Mouse (Mus musculus) liver, embryonic 13.5 days (tissue): ENCODE results near the gene Dnajc13. TPM values are rescaled to one million over a fixed set of nuclear protein-coding genes. Genes with fewer than 3 reads are reported as not detected.

ENCODE experiments used
- ATAC-seq: fragments of 200-750 bp; cut with Nextera tagmentation; 2 replicates; pipeline ENCODE4 v1.8.0; 2017; ENCODE audit warnings: low read depth, mild to moderate bottlenecking, moderate number of reproducible peaks, moderate library complexity
- DNase-seq: peaks from one replicate; pipeline ENCODE4 v3.0.0; 2022
- H3K27ac ChIP-seq: fragments of 300-500 bp; sonication (generic); 2 replicates; pipeline ENCODE4 v1.5.1; 2015; ENCODE audit warnings: moderate library complexity, mild to moderate bottlenecking, inconsistent platforms
- H3K27me3 ChIP-seq: fragments of 300-500 bp; sonication (generic); 2 replicates; pipeline ENCODE4 v1.6.1; 2015; ENCODE audit warnings: mild to moderate bottlenecking, inconsistent platforms
- H3K36me3 ChIP-seq: fragments of 300-500 bp; sonication (generic); 2 replicates; pipeline ENCODE4 v1.6.1; 2015; ENCODE audit warnings: mild to moderate bottlenecking, inconsistent platforms
- H3K4me1 ChIP-seq: fragments of 300-500 bp; sonication (generic); replicated peaks from 2 replicates; pipeline ENCODE4 v1.6.1; 2015; ENCODE audit warnings: inconsistent platforms
- H3K4me2 ChIP-seq: fragments of 300-500 bp; sonication (generic); 2 replicates; pipeline ENCODE4 v1.6.1; 2015; ENCODE audit warnings: inconsistent platforms, mild to moderate bottlenecking, moderate library complexity
- H3K4me3 ChIP-seq: fragments of 300-500 bp; sonication (generic); replicated peaks from 2 replicates; pipeline ENCODE4 v1.5.1; 2015; ENCODE audit warnings: mild to moderate bottlenecking, inconsistent platforms
- H3K9ac ChIP-seq: fragments of 300-500 bp; sonication (generic); 2 replicates; pipeline ENCODE4 v1.6.1; 2015; ENCODE audit warnings: mild to moderate bottlenecking, inconsistent platforms
- H3K9me3 ChIP-seq: fragments of 300-500 bp; sonication (generic); replicated peaks from 2 replicates; pipeline ENCODE4 v1.6.1; 2016; ENCODE audit warnings: inconsistent platforms
- WGBS: fragments of 180-500 bp; shearing (Covaris S2); methylation state at CpG from one replicate; pipeline ENCODE4 v1.1.7; 2015; ENCODE audit not compliant: insufficient replicate concordance; 5-methylcytosine and 5-hydroxymethylcytosine counted together
- polyA plus RNA-seq: library from polyadenylated mRNA; unstranded; fragments of >200 nt; fragmentation: Nextera tagmentation; extraction: Ambion mirVana; gene quantifications from 2 replicates; pipeline ENCODE4 v1.2.1, GENCODE M21; 2015

The Dnajc13 gene
- polyA plus RNA-seq, result 6.4 and 7.9 TPM in 2 replicates

GRCm38 (mm10) chr9:104262823-104263352 lies at the start of gene Dnajc13:
TSS of gene Dnajc13 (minus strand) at chr9:104262930.
- DNase-seq, result peak; percentile 98
- no peaks in the 10 kb centered on the region for H3K27me3 ChIP-seq
- WGBS, result under 1% methylated on average over 55 of the region's 60 CpGs
- peak within 1 kb of the TSS; percentile 80 for H3K4me2 ChIP-seq
- no peaks in the 10 kb centered on the region for H3K36me3 ChIP-seq
- peaks cover 35% of the 10 kb centered on the region for H3K4me1 ChIP-seq
- H3K9me3 ChIP-seq, result no peaks in the 10 kb centered on the region
- H3K27ac ChIP-seq, result peak within 1 kb of the TSS; percentile 75
- peak within 1 kb of the TSS; percentile 97 for H3K4me3 ChIP-seq
- peak within 1 kb of the TSS; percentile 89 for H3K9ac ChIP-seq
- peak; percentile 95 for ATAC-seq

- no peaks in the 10 kb centered on the region for H3K27me3 ChIP-seq
- no peak overlapping the region for H3K4me2 ChIP-seq
- peak; percentile 25 for DNase-seq
- no peaks in the 10 kb centered on the region for H3K4me1 ChIP-seq
- ATAC-seq, result no peak
- no peak overlapping the region for H3K9ac ChIP-seq
- WGBS, result 12% methylated on average over 6 of the region's 6 CpGs
- H3K36me3 ChIP-seq, result no peaks in the 10 kb centered on the region
- H3K4me3 ChIP-seq, result no peak overlapping the region
- no peak overlapping the region for H3K27ac ChIP-seq
- H3K9me3 ChIP-seq, result no peaks in the 10 kb centered on the region
These were observed 44.0 kb upstream of the Dnajc13 start for GRCm38 (mm10) chr9:104306734-104307133.

- no peak for DNase-seq
- Histone ChIP-seq H3K27ac (no peak overlapping the region), H3K4me2 (no peak overlapping the region), H3K27me3 (no peaks in the 10 kb centered on the region), H3K4me3 (no peak overlapping the region), H3K36me3 (no peaks in the 10 kb centered on the region), H3K9me3 (no peaks in the 10 kb centered on the region), H3K4me1 (no peaks in the 10 kb centered on the region), H3K9ac (no peak overlapping the region)
- 75% methylated on average over 6 of the region's 6 CpGs for WGBS
- ATAC-seq, result no peak
These were observed 42.8 kb upstream of the Dnajc13 start for GRCm38 (mm10) chr9:104305333-104306111.

- Histone ChIP-seq H3K4me2 (no peak overlapping the region), H3K27ac (no peak overlapping the region), H3K27me3 (no peaks in the 10 kb centered on the region), H3K4me1 (no peaks in the 10 kb centered on the region), H3K4me3 (no peak overlapping the region), H3K9me3 (no peaks in the 10 kb centered on the region), H3K36me3 (no peaks in the 10 kb centered on the region), H3K9ac (no peak overlapping the region)
- WGBS, result 53% methylated on average over 10 of the region's 10 CpGs
- DNase-seq (no peak), ATAC-seq (no peak)
These were observed 42.1 kb upstream of the Dnajc13 start for GRCm38 (mm10) chr9:104304800-104305199.

DNA sequence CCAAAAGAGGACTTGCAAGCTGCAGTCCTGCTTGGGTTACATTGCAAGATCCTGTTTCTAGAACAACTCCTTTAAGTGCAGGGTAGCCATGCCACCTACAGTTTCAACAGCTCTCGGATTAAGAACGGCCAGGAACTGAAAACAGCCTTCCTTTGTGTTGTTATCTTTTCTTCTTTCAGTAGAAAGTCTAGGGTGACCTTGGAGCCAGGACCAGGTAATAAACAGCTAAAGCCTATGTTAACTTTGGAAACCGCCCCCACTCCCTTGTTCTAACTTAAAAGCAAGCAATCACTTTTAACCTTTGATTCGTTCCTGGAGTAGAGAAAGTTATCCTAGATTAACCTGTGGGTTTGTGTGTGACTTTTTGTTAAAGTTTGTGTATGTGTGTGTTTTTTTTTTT lies 41.6 kb upstream of the Dnajc13 start:
- no peaks in the 10 kb centered on the region for H3K36me3 ChIP-seq

DNA sequence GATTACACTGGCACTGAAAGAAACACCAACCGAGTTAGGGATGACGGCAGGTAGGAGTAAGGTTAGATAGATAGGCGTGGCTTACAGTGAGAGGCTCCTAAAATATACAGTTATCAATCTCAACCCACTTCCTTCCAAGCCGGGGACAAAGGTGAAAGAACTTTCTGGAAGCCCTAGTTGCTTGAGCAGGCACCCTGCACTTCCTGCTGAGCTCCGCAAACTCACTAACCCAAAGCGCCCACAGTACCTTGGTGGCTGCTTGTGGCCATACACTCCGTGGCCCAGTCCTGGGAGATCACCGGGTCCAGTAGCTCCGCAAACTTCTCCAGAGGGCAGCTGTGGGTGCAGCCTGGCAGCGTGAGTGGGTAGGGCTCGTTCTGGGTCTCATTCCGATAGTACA lies 37.8 kb upstream of the Dnajc13 start:
- Histone ChIP-seq H3K4me3 (no peak overlapping the region), H3K4me1 (no peaks in the 10 kb centered on the region), H3K9ac (no peak overlapping the region), H3K27me3 (no peaks in the 10 kb centered on the region), H3K36me3 (no peaks in the 10 kb centered on the region), H3K4me2 (no peak overlapping the region), H3K27ac (no peak overlapping the region), H3K9me3 (no peaks in the 10 kb centered on the region)
- ATAC-seq, result no peak
- 60% methylated on average over 12 of the region's 12 CpGs for WGBS
- DNase-seq, result no peak

More for the DNA sequence above, 41.6 kb upstream of the Dnajc13 start:
- DNase-seq (no peak), ATAC-seq (no peak)
- H3K9me3 ChIP-seq, result no peaks in the 10 kb centered on the region
- H3K27ac ChIP-seq, result no peak overlapping the region
- H3K9ac ChIP-seq, result no peak overlapping the region
- H3K4me3 ChIP-seq, result no peak overlapping the region
- no peaks in the 10 kb centered on the region for H3K27me3 ChIP-seq
- 57% methylated on average over 4 of the region's 4 CpGs for WGBS
- no peak overlapping the region for H3K4me2 ChIP-seq
- H3K4me1 ChIP-seq, result no peaks in the 10 kb centered on the region

DNA sequence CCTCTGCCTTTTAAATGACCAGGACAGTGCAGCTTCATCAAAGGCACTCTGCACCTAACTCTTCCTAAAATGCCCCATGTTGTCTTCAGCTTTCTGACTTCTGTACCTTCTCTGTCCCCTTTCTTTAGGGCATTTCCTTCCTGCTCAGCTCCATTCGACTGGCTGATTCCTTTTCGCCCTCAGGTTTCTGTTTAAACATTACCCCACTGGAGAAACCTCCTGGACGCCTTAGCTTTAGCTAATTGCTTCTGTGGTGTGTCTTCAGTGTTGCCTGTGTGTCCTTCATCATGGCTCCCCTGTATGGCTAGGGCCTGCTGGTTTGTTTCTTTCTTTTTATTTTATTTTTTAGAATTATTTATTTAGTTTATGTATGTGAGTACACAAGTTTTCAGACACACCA lies 34.3 kb upstream of the Dnajc13 start:
- 30% methylated on average over 3 of the region's 3 CpGs for WGBS
- DNase-seq (no peak), ATAC-seq (no peak)
- H3K36me3 ChIP-seq, result no peaks in the 10 kb centered on the region
- no peaks in the 10 kb centered on the region for H3K27me3 ChIP-seq
- H3K27ac ChIP-seq, result no peak overlapping the region
- no peaks in the 10 kb centered on the region for H3K4me1 ChIP-seq
- H3K4me2 ChIP-seq, result no peak overlapping the region
- no peaks in the 10 kb centered on the region for H3K9me3 ChIP-seq
- no peak overlapping the region for H3K4me3 ChIP-seq
- no peak overlapping the region for H3K9ac ChIP-seq

GRCm38 (mm10) chr9:104284934-104285333 lies 22.2 kb upstream of the Dnajc13 start:
- no peak overlapping the region for H3K27ac ChIP-seq
- H3K27me3 ChIP-seq, result no peaks in the 10 kb centered on the region
- WGBS, result 34% methylated on average over 6 of the region's 6 CpGs
- no peaks in the 10 kb centered on the region for H3K9me3 ChIP-seq
- no peak overlapping the region for H3K4me2 ChIP-seq
- DNase-seq (no peak), ATAC-seq (no peak)
- no peak overlapping the region for H3K9ac ChIP-seq
- H3K4me3 ChIP-seq, result no peak overlapping the region
- no peaks in the 10 kb centered on the region for H3K4me1 ChIP-seq
- H3K36me3 ChIP-seq, result no peaks in the 10 kb centered on the region

DNA sequence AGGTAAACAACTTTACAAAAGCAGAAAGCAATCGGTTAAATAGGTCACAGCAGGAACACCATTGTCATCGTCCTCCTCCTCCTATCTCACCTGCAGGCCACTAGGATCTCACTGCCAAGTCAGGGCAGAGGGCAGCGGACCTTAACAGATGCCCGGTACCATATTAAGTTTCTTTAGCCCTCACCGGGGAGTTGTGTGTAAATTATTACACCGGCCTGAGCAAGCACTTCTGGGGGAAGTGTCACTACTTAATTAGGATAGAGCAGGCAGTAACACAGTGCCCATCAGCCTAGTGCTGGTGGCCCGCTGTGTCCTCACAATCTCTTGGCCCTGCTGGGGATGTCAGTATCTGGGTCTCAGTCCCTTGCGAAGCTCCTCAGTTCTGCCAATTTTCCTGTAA lies 19.8 kb upstream of the Dnajc13 start:
- H3K9ac ChIP-seq, result no peak overlapping the region
- DNase-seq (no peak), ATAC-seq (no peak)
- H3K4me1 ChIP-seq, result no peaks in the 10 kb centered on the region
- H3K36me3 ChIP-seq, result no peaks in the 10 kb centered on the region
- H3K9me3 ChIP-seq, result no peaks in the 10 kb centered on the region
- H3K27ac ChIP-seq, result no peak overlapping the region
- WGBS, result 50% methylated on average over 8 of the region's 8 CpGs
- no peak overlapping the region for H3K4me2 ChIP-seq
- no peak overlapping the region for H3K4me3 ChIP-seq
- H3K27me3 ChIP-seq, result no peaks in the 10 kb centered on the region

DNA sequence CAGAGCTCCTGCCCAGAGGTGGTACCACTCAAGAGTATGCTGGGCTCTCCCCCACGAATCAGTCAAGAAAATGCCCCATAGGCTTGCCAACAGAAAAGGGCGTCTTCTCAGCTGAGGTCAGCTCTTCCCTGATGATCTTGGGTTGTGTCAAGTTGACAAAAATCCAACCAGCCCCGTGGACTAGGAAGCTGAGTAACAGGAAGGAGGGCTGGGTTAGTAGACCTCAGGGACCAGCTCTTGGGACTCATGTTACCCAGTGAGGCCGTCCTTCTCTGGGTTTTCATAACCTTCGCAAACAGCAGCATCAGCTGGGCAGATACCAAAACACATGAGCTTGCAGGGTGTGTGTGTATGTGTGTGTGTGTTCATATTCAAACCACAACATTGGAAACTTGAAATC lies 19.0 kb upstream of the Dnajc13 start:
- Histone ChIP-seq H3K4me2 (no peak overlapping the region), H3K9ac (no peak overlapping the region), H3K36me3 (no peaks in the 10 kb centered on the region), H3K9me3 (no peaks in the 10 kb centered on the region), H3K4me3 (no peak overlapping the region), H3K27me3 (no peaks in the 10 kb centered on the region), H3K4me1 (no peaks in the 10 kb centered on the region), H3K27ac (no peak overlapping the region)
- 57% methylated on average over 5 of the region's 5 CpGs for WGBS
- DNase-seq (no peak), ATAC-seq (no peak)

DNA sequence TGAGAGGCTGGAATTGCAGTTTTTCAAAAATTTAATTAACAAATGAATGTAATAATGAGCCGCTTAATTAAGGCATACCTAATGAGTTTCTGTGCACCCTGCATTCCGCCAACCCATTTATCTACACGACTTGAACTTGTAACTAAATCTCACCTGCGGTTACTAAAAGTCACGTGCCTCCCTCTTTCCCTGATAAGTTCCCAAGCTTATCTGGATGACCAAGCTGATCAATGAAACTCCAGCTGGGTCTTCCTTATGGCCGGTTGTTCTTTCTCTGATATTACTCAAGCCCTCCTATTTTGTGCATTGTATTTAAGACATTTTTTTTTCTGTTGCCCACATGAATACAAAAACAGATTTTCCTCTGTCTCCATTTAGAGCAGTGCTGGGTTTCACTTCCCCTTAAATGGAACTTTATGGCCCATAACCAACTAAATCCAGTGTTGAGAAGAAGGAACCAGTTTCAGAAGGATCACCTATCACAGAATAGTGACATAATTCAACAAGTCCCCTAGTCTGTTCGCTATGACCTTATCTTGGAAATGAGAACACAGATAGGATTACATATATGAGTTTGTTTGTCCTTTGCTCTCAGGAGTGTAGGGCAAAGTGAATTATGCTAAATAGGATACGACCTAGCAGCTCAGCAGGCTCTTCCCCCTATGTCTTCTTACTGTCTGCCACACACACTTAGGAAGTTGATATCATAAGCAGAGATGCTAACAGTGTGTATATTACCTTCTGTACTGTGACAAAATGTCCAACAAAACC lies 18.2 kb upstream of the Dnajc13 start:
- Histone ChIP-seq H3K9ac (no peak overlapping the region), H3K4me2 (no peak overlapping the region), H3K27ac (no peak overlapping the region), H3K9me3 (no peaks in the 10 kb centered on the region), H3K27me3 (no peaks in the 10 kb centered on the region), H3K4me1 (no peaks in the 10 kb centered on the region), H3K36me3 (no peaks in the 10 kb centered on the region), H3K4me3 (no peak overlapping the region)
- no peak for DNase-seq
- no peak for ATAC-seq
- WGBS, result 55% methylated on average over 8 of the region's 8 CpGs
